ENCODE assay signal across 8 mouse cellular contexts in the genomic region with DNA sequence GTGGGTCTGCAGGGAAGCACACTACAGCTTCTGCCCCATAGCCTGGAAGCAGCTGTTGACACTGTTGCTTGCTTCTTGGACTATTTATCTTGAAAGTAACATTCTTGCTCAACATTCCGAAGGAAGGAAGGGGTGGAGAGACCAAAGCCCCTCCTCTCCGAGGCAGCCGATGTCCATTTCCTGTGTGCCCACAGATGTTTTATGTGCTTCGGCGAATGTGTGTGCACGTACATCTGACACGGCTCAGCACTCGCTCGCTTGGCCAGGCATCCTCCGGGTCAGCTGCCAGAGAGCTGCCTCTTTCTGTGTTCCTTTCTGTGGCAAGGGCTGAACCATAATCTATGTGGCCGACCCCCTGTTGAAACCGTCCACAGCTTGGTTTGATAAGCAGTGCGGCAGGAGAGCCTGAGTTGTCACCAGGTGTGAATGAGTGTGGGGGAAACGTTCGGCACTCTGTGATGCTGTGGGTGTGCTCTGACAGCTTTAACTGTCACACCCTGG. TPM values are rescaled to one million over a fixed set of nuclear protein-coding genes. Genes with fewer than 3 reads are reported as not detected.
DNase-seq lines count a peak whose midpoint lies in the region; ATAC-seq and TF ChIP-seq lines count a peak whose summit lies in the region.

No protein-coding gene starts in this region.

- no peaks in the 10 kb centered on the region for H3K36me3 ChIP-seq in embryonic facial prominence, embryonic 13.5 days
- H3K36me3 ChIP-seq in intestine, postnatal 0 days (ENCODE audit: control insufficient read depth, insufficient read depth): peaks cover 3% of the 10 kb centered on the region; the same call in 1 of the 2 replicates
- H3K36me3 ChIP-seq in stomach, embryonic 16.5 days (ENCODE audit: control insufficient read depth, insufficient read depth, low read length): no peaks in the 10 kb centered on the region
- H3K36me3 ChIP-seq in midbrain, embryonic 13.5 days: peaks cover 18% of the 10 kb centered on the region

- H3K4me1 ChIP-seq in embryonic facial prominence, embryonic 13.5 days: peaks cover 59% of the 10 kb centered on the region
- peaks cover 15% of the 10 kb centered on the region for H3K4me1 ChIP-seq in intestine, postnatal 0 days (replicated peaks; ENCODE audit: control insufficient read depth, insufficient read depth, low read length)
- peaks cover 70% of the 10 kb centered on the region for H3K4me1 ChIP-seq in stomach, embryonic 16.5 days (ENCODE audit: control insufficient read depth, insufficient read depth, low read length)
- peaks cover 72% of the 10 kb centered on the region for H3K4me1 ChIP-seq in midbrain, embryonic 13.5 days (replicated peaks)

- no peak overlapping the region for H3K9ac ChIP-seq in embryonic facial prominence, embryonic 13.5 days
- no peak overlapping the region for H3K9ac ChIP-seq in intestine, postnatal 0 days (ENCODE audit: low read depth, low read length)
- H3K9ac ChIP-seq in stomach, embryonic 16.5 days (ENCODE audit: low read length): peak overlapping the region; percentile 57
- no peak overlapping the region for H3K9ac ChIP-seq in midbrain, embryonic 13.5 days (replicated peaks)

- H3K4me2 ChIP-seq in embryonic facial prominence, embryonic 13.5 days: 0 out of 2 replicates have a peak overlapping the region, but pooled peaks have one; percentile 2
- peak overlapping the region; percentile 35 for H3K4me2 ChIP-seq in intestine, postnatal 0 days (replicated peaks; ENCODE audit: low read depth)
- H3K4me2 ChIP-seq in stomach, embryonic 16.5 days (ENCODE audit: low read depth, low read length): peak overlapping the region; percentile 38
- H3K4me2 ChIP-seq in midbrain, embryonic 13.5 days (replicated peaks): no peak overlapping the region

- TF ChIP-seq CTCF in intestine, postnatal 0 days (IDR thresholded peaks at IDR 0.05; ENCODE audit: low read depth): no peak

- ATAC-seq in embryonic facial prominence, embryonic 13.5 days (ENCODE audit: insufficient number of reproducible peaks, insufficient read depth, low FRiP score, low TSS enrichment, low read depth): no peak
- no peak for ATAC-seq in intestine, postnatal 0 days
- ATAC-seq in stomach, embryonic 16.5 days (ENCODE audit: insufficient read depth, low FRiP score): peak; percentile 45; the same call in 1 of the 2 replicates
- no peak for ATAC-seq in midbrain, embryonic 13.5 days

- no peaks in the 10 kb centered on the region for H3K9me3 ChIP-seq in embryonic facial prominence, embryonic 13.5 days
- H3K9me3 ChIP-seq in intestine, postnatal 0 days (ENCODE audit: control insufficient read depth): no peaks in the 10 kb centered on the region
- H3K9me3 ChIP-seq in stomach, embryonic 16.5 days (replicated peaks; ENCODE audit: control insufficient read depth, low read length): no peaks in the 10 kb centered on the region
- no peaks in the 10 kb centered on the region for H3K9me3 ChIP-seq in midbrain, embryonic 13.5 days

- no peak overlapping the region for H3K4me3 ChIP-seq in embryonic facial prominence, embryonic 13.5 days
- H3K4me3 ChIP-seq in intestine, postnatal 0 days (ENCODE audit: low read depth, low read length): no peak overlapping the region
- peak overlapping the region; percentile 12 for H3K4me3 ChIP-seq in stomach, embryonic 16.5 days (replicated peaks; ENCODE audit: low read length)
- no peak overlapping the region for H3K4me3 ChIP-seq in midbrain, embryonic 13.5 days (replicated peaks)

- peaks cover 17% of the 10 kb centered on the region for H3K27me3 ChIP-seq in embryonic facial prominence, embryonic 13.5 days
- no peaks in the 10 kb centered on the region for H3K27me3 ChIP-seq in intestine, postnatal 0 days (replicated peaks; ENCODE audit: control insufficient read depth, insufficient read depth, low read length)
- H3K27me3 ChIP-seq in stomach, embryonic 16.5 days (ENCODE audit: control insufficient read depth, insufficient read depth, low read length): no peaks in the 10 kb centered on the region
- peaks cover 6% of the 10 kb centered on the region; the same call in 1 of the 2 replicates for H3K27me3 ChIP-seq in midbrain, embryonic 13.5 days

- H3K27ac ChIP-seq in embryonic facial prominence, embryonic 13.5 days: 0 out of 2 replicates have a peak overlapping the region, but pooled peaks have one; percentile 11
- H3K27ac ChIP-seq in intestine, postnatal 0 days (ENCODE audit: low read depth, low read length): peak overlapping the region; percentile 29
- H3K27ac ChIP-seq in stomach, embryonic 16.5 days (ENCODE audit: low read length): peak overlapping the region; percentile 96
- no peak overlapping the region for H3K27ac ChIP-seq in midbrain, embryonic 13.5 days

- peak; percentile 45 for DNase-seq in CD4-positive, CD25-positive, alpha-beta regulatory T cell, adult 2 months (ENCODE audit: low read depth, low spot score)
- DNase-seq in lung, adult 18-20 months: peak; percentile 40 to 70
- no peak for DNase-seq in cerebellum, adult 11 months
- DNase-seq in frontal cortex, adult 2 months (ENCODE audit: extremely low spot score in 1 of 2, low spot score in 1 of 2): no peak

- 40% methylated on average over 15 of the region's 15 CpGs for WGBS in embryonic facial prominence, embryonic 13.5 days
- WGBS in intestine, postnatal 0 days: 33% methylated on average over 15 of the region's 15 CpGs
- 15% methylated on average over 15 of the region's 15 CpGs for WGBS in stomach, embryonic 16.5 days
- WGBS in midbrain, embryonic 13.5 days: 91% methylated on average over 15 of the region's 15 CpGs

RNA-seq across cellular contexts. Expression of a gene that starts 27.0 kb away (rescaled TPM):
- 1.2 and 1.3 TPM in 2 replicates for polyA plus RNA-seq in embryonic facial prominence, embryonic 13.5 days (2015; fragmentation: Nextera tagmentation; extraction: Ambion mirVana)
- polyA plus RNA-seq in intestine, postnatal 0 days (2015; fragmentation: Nextera tagmentation; extraction: Ambion mirVana): 2.3 and 3.2 TPM in 2 replicates
- polyA plus RNA-seq in stomach, embryonic 16.5 days (2015; fragmentation: Nextera tagmentation; extraction: Ambion mirVana): 1.4 and 1.6 TPM in 2 replicates
- polyA plus RNA-seq in midbrain, embryonic 13.5 days (2015; fragmentation: Nextera tagmentation; extraction: Ambion mirVana): 5.1 and 6.1 TPM in 2 replicates
- 8.3 and 10.6 TPM in 2 replicates for polyA plus RNA-seq in frontal cortex, adult 2 months (2012; rRNA removed)

Comparison
In these comparisons a context has a peak if more than half of its experiments do, and no peak if none do; other contexts are left out.
1. DNase-seq: peak in CD4-positive, CD25-positive, alpha-beta regulatory T cell, adult 2 months (single experiment) and lung, adult 18-20 months (2 of 2); none in cerebellum, adult 11 months (single experiment) and frontal cortex, adult 2 months (0 of 2).